Mouse (Mus musculus): ENCODE data around the gene Adgrb2.
A peak's percentile ranks its signal among the peaks of the same experiment; 100 is the strongest.

Adgrb2 gene

GRCm38 (mm10) chr4:129987825-129988504 lies 3.3 kb downstream of the Adgrb2 start:
- no peak for DNase-seq

GRCm38 (mm10) chr4:129989925-129990324 lies 5.3 kb downstream of the Adgrb2 start:
- no peak for DNase-seq

- no peak for DNase-seq
Measured at GRCm38 (mm10) chr4:129992720-129993119, 8.1 kb downstream of the Adgrb2 start.

GRCm38 (mm10) chr4:129993213-129993612 lies 8.5 kb downstream of the Adgrb2 start:
- DNase-seq: peak; percentile 46 to 49

- peak in 1 of 2 experiments; percentile 45 for DNase-seq
Measured at GRCm38 (mm10) chr4:129993944-129994695, 9.4 kb downstream of the Adgrb2 start.

GRCm38 (mm10) chr4:129994728-129995127 lies 10.1 kb downstream of the Adgrb2 start:
- no peak for DNase-seq

- no peak for DNase-seq
Measured at GRCm38 (mm10) chr4:129995255-129995654, 10.6 kb downstream of the Adgrb2 start.

GRCm38 (mm10) chr4:129996015-129996414 lies 11.3 kb downstream of the Adgrb2 start:
- DNase-seq: no peak

- no peak for DNase-seq
Measured at GRCm38 (mm10) chr4:129998124-129998523, 13.5 kb downstream of the Adgrb2 start.

GRCm38 (mm10) chr4:130001710-130002109 lies 17.0 kb downstream of the Adgrb2 start:
- DNase-seq: no peak

GRCm38 (mm10) chr4:130002157-130002556 lies 17.5 kb downstream of the Adgrb2 start:
- no peak for DNase-seq

- DNase-seq: no peak
Measured at GRCm38 (mm10) chr4:130005593-130005992, 20.9 kb downstream of the Adgrb2 start.

- DNase-seq: no peak
Measured at GRCm38 (mm10) chr4:130006533-130006932, 21.9 kb downstream of the Adgrb2 start.

- peak; percentile 49 to 61 for DNase-seq
Measured at GRCm38 (mm10) chr4:130009043-130009442, 24.4 kb downstream of the Adgrb2 start.

GRCm38 (mm10) chr4:130010723-130011122 lies 26.1 kb downstream of the Adgrb2 start:
- DNase-seq: no peak

GRCm38 (mm10) chr4:130012234-130012633 lies 27.6 kb downstream of the Adgrb2 start:
- DNase-seq: peak in 1 of 2 experiments; percentile 43

- no peak for DNase-seq
Measured at GRCm38 (mm10) chr4:130013111-130013510, 28.4 kb downstream of the Adgrb2 start.

- DNase-seq: no peak
Measured at GRCm38 (mm10) chr4:130016010-130016409, 31.3 kb downstream of the Adgrb2 start.

- no peak for DNase-seq
Measured at GRCm38 (mm10) chr4:130017036-130017674, 32.5 kb downstream of the Adgrb2 start.

GRCm38 (mm10) chr4:130022952-130023351 lies 38.3 kb downstream of the Adgrb2 start:
- DNase-seq: no peak

- DNase-seq: no peak
Measured at GRCm38 (mm10) chr4:130023511-130024231, 39.0 kb downstream of the Adgrb2 start.

GRCm38 (mm10) chr4:130025544-130025943 lies 40.9 kb downstream of the Adgrb2 start:
- DNase-seq: no peak

- DNase-seq: no peak
Measured at GRCm38 (mm10) chr4:130031146-130031545, 46.5 kb downstream of the Adgrb2 start.
